ENCODE assay signal across 7 mouse cellular contexts in the genomic region with DNA sequence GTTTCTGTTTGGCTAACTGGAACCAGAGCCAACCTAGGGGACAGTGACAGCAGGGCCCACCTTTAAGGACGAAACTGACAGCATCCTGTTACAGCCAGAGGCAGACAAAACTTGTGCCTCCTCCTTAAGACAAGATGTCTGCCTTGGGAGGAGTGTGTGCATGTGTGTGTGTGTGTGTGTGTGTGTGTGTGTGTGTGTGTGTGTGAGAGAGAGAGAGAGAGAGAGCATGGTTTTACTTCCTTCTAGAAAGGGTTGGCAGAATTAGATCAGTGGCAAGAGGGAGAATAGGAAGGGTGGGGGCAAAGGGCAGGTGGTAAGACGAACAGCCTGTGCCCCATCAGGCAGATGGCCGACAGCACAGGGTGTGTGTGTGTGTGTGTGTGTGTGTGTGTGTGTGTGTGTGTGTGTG. TPM values are rescaled to one million over a fixed set of nuclear protein-coding genes. Genes with fewer than 3 reads are reported as not detected.
DNase-seq lines count a peak whose midpoint lies in the region; ATAC-seq lines count a peak whose summit lies in the region.

No protein-coding gene starts in this region.

- WGBS in forebrain, embryonic 13.5 days, result 14% methylated on average over 3 of the region's 3 CpGs
- 13% methylated on average over 3 of the region's 3 CpGs for WGBS in limb, embryonic 13.5 days
- WGBS in neural tube, embryonic 15.5 days, result 3% methylated on average over 3 of the region's 3 CpGs

- peak overlapping the region; percentile 18; the same call in 1 of the 2 replicates for H3K4me2 ChIP-seq in forebrain, embryonic 13.5 days
- H3K4me2 ChIP-seq in limb, embryonic 13.5 days (replicated peaks), result peak overlapping the region; percentile 34; the same call in 1 of the 2 replicates
- H3K4me2 ChIP-seq in neural tube, embryonic 15.5 days, result peak overlapping the region; percentile 1

- no peaks in the 10 kb centered on the region for H3K9me3 ChIP-seq in forebrain, embryonic 13.5 days (replicated peaks)
- H3K9me3 ChIP-seq in limb, embryonic 13.5 days, result no peaks in the 10 kb centered on the region
- no peaks in the 10 kb centered on the region for H3K9me3 ChIP-seq in neural tube, embryonic 15.5 days (replicated peaks)

- H3K27me3 ChIP-seq in forebrain, embryonic 13.5 days, result no peaks in the 10 kb centered on the region
- H3K27me3 ChIP-seq in limb, embryonic 13.5 days, result no peaks in the 10 kb centered on the region
- no peaks in the 10 kb centered on the region for H3K27me3 ChIP-seq in neural tube, embryonic 15.5 days (replicated peaks)

- no peaks in the 10 kb centered on the region for H3K36me3 ChIP-seq in forebrain, embryonic 13.5 days (ENCODE audit: poor library complexity, severe bottlenecking)
- H3K36me3 ChIP-seq in limb, embryonic 13.5 days, result no peaks in the 10 kb centered on the region
- no peaks in the 10 kb centered on the region for H3K36me3 ChIP-seq in neural tube, embryonic 15.5 days

- H3K27ac ChIP-seq in forebrain, embryonic 13.5 days, result peak overlapping the region; percentile 100
- H3K27ac ChIP-seq in limb, embryonic 13.5 days, result peak overlapping the region; percentile 99
- H3K27ac ChIP-seq in neural tube, embryonic 15.5 days (replicated peaks), result peak overlapping the region; percentile 99

- peak; percentile 82 for DNase-seq in A20 (ENCODE audit: low read depth, low spot score)
- DNase-seq in B cell, adult 2 months, result peak; percentile 68 to 72
- DNase-seq in urinary bladder, postnatal 10 days (ENCODE audit: low spot score), result no peak
- no peak for DNase-seq in thymus, postnatal 25 days

- H3K4me3 ChIP-seq in forebrain, embryonic 13.5 days, result no peak overlapping the region
- no peak overlapping the region for H3K4me3 ChIP-seq in limb, embryonic 13.5 days
- no peak overlapping the region for H3K4me3 ChIP-seq in neural tube, embryonic 15.5 days (replicated peaks)

- peaks cover 55% of the 10 kb centered on the region for H3K4me1 ChIP-seq in forebrain, embryonic 13.5 days
- H3K4me1 ChIP-seq in limb, embryonic 13.5 days, result peaks cover 65% of the 10 kb centered on the region
- H3K4me1 ChIP-seq in neural tube, embryonic 15.5 days, result peaks cover 56% of the 10 kb centered on the region

- ATAC-seq in forebrain, embryonic 13.5 days, result no peak
- no peak for ATAC-seq in limb, embryonic 13.5 days (ENCODE audit: low FRiP score, low read depth)
- no peak for ATAC-seq in neural tube, embryonic 15.5 days (ENCODE audit: low FRiP score)

- H3K9ac ChIP-seq in forebrain, embryonic 13.5 days, result peak overlapping the region; percentile 50
- peak overlapping the region; percentile 48; the same call in 1 of the 2 replicates for H3K9ac ChIP-seq in limb, embryonic 13.5 days
- H3K9ac ChIP-seq in neural tube, embryonic 15.5 days (replicated peaks), result peak overlapping the region; percentile 34; the same call in 1 of the 2 replicates

RNA-seq across cellular contexts. Expression of a gene that starts 10.0 kb away (rescaled TPM):
- 73.3 and 85.4 TPM in 2 replicates for polyA plus RNA-seq in forebrain, embryonic 13.5 days (2015; fragmentation: Nextera tagmentation; extraction: Ambion mirVana)
- polyA plus RNA-seq in limb, embryonic 13.5 days (2015; fragmentation: Nextera tagmentation; extraction: Ambion mirVana), result 59.4 and 65.7 TPM in 2 replicates
- polyA plus RNA-seq in neural tube, embryonic 15.5 days (2015; fragmentation: Nextera tagmentation; extraction: Ambion mirVana), result 79.3 and 79.5 TPM in 2 replicates

Comparison
In these comparisons a context has a peak if more than half of its experiments do, and no peak if none do; other contexts are left out.
1. DNase-seq: peak in A20 (single experiment) and B cell, adult 2 months (2 of 2); none in urinary bladder, postnatal 10 days (single experiment) and thymus, postnatal 25 days (single experiment).
2. Peak in every context shown above with its lines, with median percentiles within 50 percentile points of each other: H3K27ac ChIP-seq, H3K4me2 ChIP-seq and H3K9ac ChIP-seq.